Mouse (Mus musculus): Measurements from ENCODE around the gene Sprr1b.
"Not testable (repeated sequence)": the region's sequence is repeated elsewhere in the genome, so short reads cannot be mapped to it uniquely, and the experiment has no call there.

Gene Sprr1b

GRCm38 (mm10) chr3:92438689-92439088 lies at the start of gene Sprr1b:
Sprr1b (minus strand) TSS chr3:92438789.
- no peak for DNase-seq (ENCODE audit: low spot score)

- no peak for DNase-seq (ENCODE audit: low spot score)
Measured at GRCm38 (mm10) chr3:92486307-92486706, 47.7 kb upstream of the Sprr1b start.

GRCm38 (mm10) chr3:92485863-92486262 lies 47.3 kb upstream of the Sprr1b start, which contains the start of gene Sprr1a:
Sprr1a (minus strand) TSS chr3:92485895.
- DNase-seq (ENCODE audit: low spot score) = no peak

- not testable (repeated sequence) for DNase-seq (ENCODE audit: low spot score)
Measured at GRCm38 (mm10) chr3:92481249-92481648, 42.7 kb upstream of the Sprr1b start.

DNA sequence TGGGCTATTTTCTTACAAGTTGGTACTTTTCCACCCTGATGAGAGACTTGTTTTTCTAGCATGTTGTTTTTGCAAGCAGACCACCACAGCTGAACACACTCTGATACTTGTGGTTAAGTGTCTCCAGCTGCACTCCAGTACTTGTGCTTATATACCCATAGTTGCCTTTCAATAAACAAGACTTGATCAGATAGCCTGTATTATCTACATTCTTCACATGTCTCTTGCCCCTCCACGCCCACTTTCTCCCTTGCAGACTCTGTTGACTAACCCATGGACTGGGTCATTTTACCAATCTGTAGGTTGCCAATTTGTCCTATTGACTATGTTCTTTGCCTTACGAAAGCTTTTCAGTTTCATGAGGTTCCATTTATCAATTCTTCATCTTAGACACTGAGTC lies 31.5 kb upstream of the Sprr1b start:
- DNase-seq (ENCODE audit: low spot score) = no peak

- DNase-seq (ENCODE audit: low spot score) = no peak
Measured at GRCm38 (mm10) chr3:92467424-92467823, 28.8 kb upstream of the Sprr1b start.

- DNase-seq (ENCODE audit: low spot score) = no peak
Measured at GRCm38 (mm10) chr3:92466576-92466975, 28.0 kb upstream of the Sprr1b start.

GRCm38 (mm10) chr3:92458620-92459019 lies 20.0 kb upstream of the Sprr1b start, which contains the start of gene Sprr3:
Sprr3 (minus strand) TSS chr3:92458720.
- no peak for DNase-seq (ENCODE audit: low spot score)

- no peak for DNase-seq (ENCODE audit: low spot score)
Measured at GRCm38 (mm10) chr3:92455151-92455550, 16.6 kb upstream of the Sprr1b start.

DNA sequence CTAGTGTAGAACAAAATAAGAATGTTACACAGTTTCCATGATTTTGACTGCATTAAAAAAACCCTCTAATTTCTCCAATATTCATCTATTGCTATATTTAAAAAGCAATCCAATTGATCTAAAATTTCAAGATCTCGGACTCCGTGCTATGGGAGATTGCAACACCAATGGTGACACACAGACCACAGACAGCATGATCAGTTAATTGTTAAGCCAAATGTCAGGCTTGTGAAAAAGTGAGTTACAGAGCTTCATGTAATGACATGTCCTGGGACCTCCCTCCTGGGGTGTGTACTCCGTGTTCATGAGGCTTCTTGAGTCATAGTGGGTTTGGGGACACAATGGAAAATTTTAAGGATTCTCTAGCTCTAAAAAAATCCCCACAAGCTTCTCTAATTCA lies 1.6 kb upstream of the Sprr1b start:
- DNase-seq (ENCODE audit: low spot score) = no peak

- DNase-seq (ENCODE audit: low spot score) = no peak
Measured at GRCm38 (mm10) chr3:92432282-92432681, 6.3 kb downstream of the Sprr1b start, which contains the start of gene Sprr2k. Sprr2k (plus strand) TSS chr3:92432582.

- DNase-seq (ENCODE audit: low spot score) = no peak
Measured at GRCm38 (mm10) chr3:92429323-92429722, 9.3 kb downstream of the Sprr1b start, which contains the start of gene Gm9774. Gm9774 (minus strand) TSS chr3:92429423.

DNA sequence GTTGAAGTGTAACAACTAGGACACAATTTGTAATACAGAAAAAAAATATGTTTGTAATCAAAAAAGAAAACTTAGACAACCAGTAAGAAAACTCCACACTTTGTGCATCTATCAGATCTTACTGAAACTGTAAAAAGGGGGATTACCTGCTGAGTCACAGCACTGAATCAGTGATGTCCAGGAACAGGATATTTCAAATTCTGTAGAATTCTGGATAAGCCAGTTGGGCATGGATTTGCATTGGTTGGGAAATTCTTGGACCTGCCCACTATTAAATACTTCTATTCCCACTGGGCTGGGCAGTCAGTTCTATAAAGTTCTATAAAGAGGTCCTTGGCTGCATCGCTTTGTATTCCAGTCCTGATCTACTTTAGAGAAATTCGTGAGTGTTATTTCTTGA lies 20.8 kb downstream of the Sprr1b start, which contains the start of gene Sprr2j-ps:
Gene Sprr2j-ps (plus strand): TSS at position 301 of the 400 bp plus-strand sequence.
- no peak for DNase-seq (ENCODE audit: low spot score)

GRCm38 (mm10) chr3:92407691-92408090 lies 30.9 kb downstream of the Sprr1b start, which contains the start of gene Sprr2i:
Sprr2i (plus strand) TSS chr3:92407991.
- no peak for DNase-seq (ENCODE audit: low spot score)

GRCm38 (mm10) chr3:92394301-92394700 lies 44.3 kb downstream of the Sprr1b start:
- DNase-seq (ENCODE audit: low spot score) = no peak
